Mouse (Mus musculus) hindbrain, postnatal 0 days (tissue): Measurements from ENCODE around the gene Hist1h1a. TPM values are rescaled to one million over a fixed set of nuclear protein-coding genes. Genes with fewer than 3 reads are reported as not detected.
"Not testable (repeated sequence)": the region's sequence is repeated elsewhere in the genome, so short reads cannot be mapped to it uniquely, and the experiment has no call there.

ENCODE experiments used
- ATAC-seq: fragments of 200-750 bp; cut with Nextera tagmentation; 2 replicates; pipeline ENCODE4 v1.8.0; 2017; ENCODE audit warnings: mild to moderate bottlenecking, moderate TSS enrichment, moderate library complexity
- DNase-seq: peaks from one replicate; pipeline ENCODE4 v3.0.0-alpha.2; 2015; ENCODE audit warnings: low spot score
- H3K27ac ChIP-seq: fragments of 300-500 bp; sonication (generic); 2 replicates; pipeline ENCODE4 v1.5.1; 2014; ENCODE audit warnings: mild to moderate bottlenecking
- H3K27me3 ChIP-seq: fragments of 300-500 bp; sonication (generic); 2 replicates; pipeline ENCODE4 v1.6.1; 2014; ENCODE audit warnings: low read length, mixed read lengths; ENCODE audit not compliant: insufficient read depth
- H3K36me3 ChIP-seq: fragments of 300-500 bp; sonication (generic); 2 replicates; pipeline ENCODE4 v1.6.1; 2014; ENCODE audit warnings: low read length, mixed read lengths; ENCODE audit not compliant: insufficient read depth
- H3K4me1 ChIP-seq: fragments of 300-500 bp; sonication (generic); 2 replicates; pipeline ENCODE4 v1.6.1; 2014; ENCODE audit warnings: antibody characterized with exemption, low read length, mixed read lengths; ENCODE audit not compliant: insufficient read depth
- H3K4me2 ChIP-seq: fragments of 300-500 bp; sonication (generic); 2 replicates; pipeline ENCODE4 v1.6.1; 2014; ENCODE audit warnings: low read depth, mild to moderate bottlenecking, low read length, moderate library complexity, mixed read lengths
- H3K4me3 ChIP-seq: fragments of 300-500 bp; sonication (generic); 2 replicates; pipeline ENCODE4 v1.5.1; 2014; ENCODE audit warnings: low read length
- H3K9ac ChIP-seq: fragments of 300-500 bp; sonication (generic); replicated peaks from 2 replicates; pipeline ENCODE4 v1.6.1; 2014; ENCODE audit warnings: mild to moderate bottlenecking, low read length, moderate library complexity, mixed read lengths
- H3K9me3 ChIP-seq: fragments of 300-500 bp; sonication (generic); 2 replicates; pipeline ENCODE4 v1.6.1; 2016; ENCODE audit warnings: low read length, mixed read lengths
- CTCF ChIP-seq: IDR thresholded peaks from 2 replicates; pipeline ENCODE4 v1.5.1; 2016; ENCODE audit warnings: antibody characterized with exemption, control low read depth, low read depth
- WGBS: fragments of 180-500 bp; shearing (Covaris S2); extraction: QIAGEN DNeasy Blood & Tissue Kit; methylation state at CpG from one replicate; pipeline ENCODE4 v1.1.7; 2014; 5-methylcytosine and 5-hydroxymethylcytosine counted together
- polyA plus RNA-seq: library from polyadenylated mRNA; unstranded; fragments of >200 nt; fragmentation: Nextera tagmentation; extraction: Ambion mirVana; gene quantifications from 2 replicates; pipeline ENCODE4 v1.2.1, GENCODE M21; 2015
- total RNA-seq: library from RNA; depleted of rRNA; stranded (reverse); fragments of >200 nt; gene quantifications from 2 replicates; pipeline ENCODE4 v1.2.3, GENCODE M21; 2014

Hist1h1a gene
- total and polyA plus RNA-seq, 2 experiments from 2014 or later = 0.61 to 241 TPM

- H3K27ac ChIP-seq = peak overlapping the region; percentile 96
- no peaks in the 10 kb centered on the region for H3K9me3 ChIP-seq
- peak overlapping the region; percentile 38 for H3K4me3 ChIP-seq
- H3K9ac ChIP-seq = peak overlapping the region; percentile 37; the same call in 1 of the 2 replicates
- DNase-seq = no peak
- TF ChIP-seq CTCF = no peak
- 4% methylated on average over 10 of the region's 13 CpGs for WGBS
- H3K36me3 ChIP-seq = no peaks in the 10 kb centered on the region
- peak overlapping the region; percentile 63 for H3K4me2 ChIP-seq
- ATAC-seq = no peak
- no peaks in the 10 kb centered on the region for H3K27me3 ChIP-seq
- 0 out of 2 replicates have a peak, but pooled peaks cover 4% of the 10 kb centered on the region for H3K4me1 ChIP-seq
These were observed 16.2 kb upstream of the Hist1h1a start for GRCm38 (mm10) chr13:23747081-23747891.

- no peaks in the 10 kb centered on the region for H3K36me3 ChIP-seq
- H3K4me3 ChIP-seq = no peak overlapping the region
- DNase-seq = no peak
- H3K4me1 ChIP-seq = 0 out of 2 replicates have a peak, but pooled peaks cover 4% of the 10 kb centered on the region
- no peak overlapping the region; the same call in 1 of the 2 replicates for H3K27ac ChIP-seq
- WGBS = 7% methylated on average over 4 of the region's 4 CpGs
- no peaks in the 10 kb centered on the region for H3K27me3 ChIP-seq
- H3K9me3 ChIP-seq = no peaks in the 10 kb centered on the region
- ATAC-seq = no peak
- TF ChIP-seq CTCF = no peak
- H3K9ac ChIP-seq = no peak overlapping the region
- no peak overlapping the region for H3K4me2 ChIP-seq
These were observed 15.6 kb upstream of the Hist1h1a start for GRCm38 (mm10) chr13:23747892-23748288.

GRCm38 (mm10) chr13:23749563-23750121, 13.8 kb upstream of the Hist1h1a start:
- ATAC-seq = no peak

GRCm38 (mm10) chr13:23750839-23751477, 12.5 kb upstream of the Hist1h1a start, which contains the start of gene Hist1h2ab:
Gene Hist1h2ab (plus strand): TSS chr13:23751126.
- peak within 1 kb of the TSS; percentile 40; the same call in 1 of the 2 replicates for H3K9ac ChIP-seq
- not testable (repeated sequence) for H3K36me3 ChIP-seq, H3K27me3 ChIP-seq, H3K9me3 ChIP-seq, H3K4me1 ChIP-seq
- peak within 1 kb of the TSS; percentile 40 for H3K4me3 ChIP-seq
- WGBS = under 1% methylated on average over 25 of the region's 47 CpGs
- 0 out of 2 replicates have a peak, but pooled peaks have one; percentile 7 for TF ChIP-seq CTCF
- peak within 1 kb of the TSS; percentile 71 for H3K4me2 ChIP-seq
- H3K27ac ChIP-seq = peak within 1 kb of the TSS; percentile 92
- ATAC-seq (peak; percentile 61), DNase-seq (peak; percentile 83)

More at GRCm38 (mm10) chr13:23749563-23750121, 13.8 kb upstream of the Hist1h1a start:
- Histone ChIP-seq H3K4me2 (no peak overlapping the region), H3K9ac (no peak overlapping the region), H3K4me1 (0 out of 2 replicates have a peak, but pooled peaks cover 4% of the 10 kb centered on the region), H3K9me3 (no peaks in the 10 kb centered on the region), H3K4me3 (no peak overlapping the region), H3K36me3 (no peaks in the 10 kb centered on the region), H3K27me3 (no peaks in the 10 kb centered on the region), H3K27ac (no peak overlapping the region)
- DNase-seq = no peak
- no peak for TF ChIP-seq CTCF
- WGBS = 90% methylated on average over 5 of the region's 5 CpGs

- Histone ChIP-seq H3K9ac (peak overlapping the region; percentile 40; the same call in 1 of the 2 replicates), H3K36me3 (no peaks in the 10 kb centered on the region), H3K27me3 (no peaks in the 10 kb centered on the region), H3K4me2 (peak overlapping the region; percentile 71), H3K9me3 (no peaks in the 10 kb centered on the region), H3K4me3 (peak overlapping the region; percentile 40), H3K27ac (peak overlapping the region; percentile 92), H3K4me1 (0 out of 2 replicates have a peak, but pooled peaks cover 4% of the 10 kb centered on the region)
- no peak for ATAC-seq
- DNase-seq = no peak
- TF ChIP-seq CTCF = no peak; the same call in 1 of the 2 replicates
- under 1% methylated on average over 11 of the region's 11 CpGs for WGBS
These were observed 11.9 kb upstream of the Hist1h1a start for GRCm38 (mm10) chr13:23751478-23751956.

GRCm38 (mm10) chr13:23752067-23752741, 11.3 kb upstream of the Hist1h1a start, which contains the start of gene Hist1h3b:
Gene Hist1h3b (plus strand): TSS chr13:23752267.
- under 1% methylated on average over 16 of the region's 47 CpGs for WGBS
- Histone ChIP-seq H3K4me3 (peak within 1 kb of the TSS; percentile 40), H3K27ac (peak within 1 kb of the TSS; percentile 92), H3K9ac (peak within 1 kb of the TSS; percentile 40; the same call in 1 of the 2 replicates), H3K4me2 (peak within 1 kb of the TSS; percentile 71)
- not testable (repeated sequence) for H3K9me3 ChIP-seq, H3K27me3 ChIP-seq, H3K36me3 ChIP-seq, H3K4me1 ChIP-seq
- DNase-seq (peak; percentile 97), ATAC-seq (peak; percentile 84)
